Mouse (Mus musculus): Measurements from ENCODE around the gene Pde1c.

DNA sequence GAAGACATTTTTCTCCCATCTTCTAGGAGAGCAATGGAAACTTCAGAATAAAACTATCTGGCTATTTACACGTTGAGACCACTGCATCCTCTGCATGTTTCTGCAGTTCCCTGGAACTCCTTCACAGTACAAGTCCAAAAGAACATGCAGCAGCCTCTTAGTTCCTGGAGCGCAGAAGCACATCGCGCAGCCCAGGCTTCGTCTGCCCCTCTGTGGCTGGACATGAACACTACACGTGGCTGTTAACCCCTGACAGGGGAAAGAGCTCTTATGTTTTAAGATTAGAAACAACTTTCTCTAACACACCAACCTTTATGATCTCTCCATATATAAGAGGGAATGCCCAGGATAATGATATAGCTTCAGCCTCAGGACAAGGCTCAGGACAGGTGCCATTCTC lies 92.3 kb downstream of the Pde1c start:
- TF ChIP-seq CTCF (IDR thresholded peaks at IDR 0.05; ENCODE audit: borderline replicate concordance, insufficient read depth, low read length) (peak; percentile 91), POLR2A (IDR thresholded peaks at IDR 0.05; ENCODE audit: low read depth, low read length) (no peak)

All from embryonic fibroblast, embryonic 13.5 days (primary cell).